Mouse (Mus musculus) ES-Bruce4 (cell line): ENCODE results near the gene Tenm4.

Experiments
- CTCF ChIP-seq: IDR thresholded peaks from one replicate; pipeline ENCODE4 v1.8.1; 2011; ENCODE audit warnings: low read depth, low read length
- EP300 ChIP-seq: IDR thresholded peaks from 2 replicates; pipeline ENCODE4 v1.6.1; 2011; ENCODE audit warnings: low read depth, low read length; ENCODE audit not compliant: insufficient read depth
- POLR2A ChIP-seq: IDR thresholded peaks from one replicate; pipeline ENCODE4 v1.8.1; 2011; ENCODE audit warnings: low read length; ENCODE audit not compliant: insufficient read depth

DNA sequence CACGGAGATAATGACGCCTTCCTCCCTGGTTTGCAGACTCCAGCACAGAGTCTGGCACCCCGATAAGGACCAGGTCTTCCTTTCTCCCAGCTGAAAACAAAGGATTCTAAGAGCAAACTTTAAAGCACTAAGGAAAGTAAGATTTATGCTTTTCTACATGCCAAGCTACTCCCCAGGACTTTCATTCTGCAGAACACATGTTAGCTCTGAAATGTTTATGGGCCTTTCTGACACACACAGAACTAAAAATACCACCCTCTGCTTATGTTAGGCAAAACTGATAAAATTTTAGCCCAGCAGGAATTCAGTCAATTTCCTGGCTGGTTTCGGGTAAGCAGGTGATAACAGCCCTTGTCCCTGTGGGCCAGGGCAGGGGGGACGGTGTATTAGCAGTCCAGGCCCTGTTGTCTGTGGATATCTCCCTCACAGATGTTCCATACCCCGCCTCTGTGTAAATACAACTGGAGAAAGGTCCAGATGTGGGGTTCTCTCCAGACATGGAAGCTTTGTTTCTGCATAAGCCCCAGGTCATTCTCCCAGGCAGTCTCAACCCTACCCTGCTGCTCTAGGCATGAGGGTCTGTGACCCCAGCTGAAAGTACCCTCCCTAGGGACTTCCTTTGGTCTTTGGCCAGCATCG is 369.5 kb downstream of the Tenm4 start:
- no peak for TF ChIP-seq EP300
- TF ChIP-seq CTCF, result no peak
- TF ChIP-seq POLR2A, result no peak
